Mouse (Mus musculus): ENCODE measurements at regions not wholly inside any gene's neighbourhood (a gene's known extent, or its start where the extent isn't known, plus 50 kb on each side); places are given as distances from the start of the nearest gene placed in this dataset.

DNA sequence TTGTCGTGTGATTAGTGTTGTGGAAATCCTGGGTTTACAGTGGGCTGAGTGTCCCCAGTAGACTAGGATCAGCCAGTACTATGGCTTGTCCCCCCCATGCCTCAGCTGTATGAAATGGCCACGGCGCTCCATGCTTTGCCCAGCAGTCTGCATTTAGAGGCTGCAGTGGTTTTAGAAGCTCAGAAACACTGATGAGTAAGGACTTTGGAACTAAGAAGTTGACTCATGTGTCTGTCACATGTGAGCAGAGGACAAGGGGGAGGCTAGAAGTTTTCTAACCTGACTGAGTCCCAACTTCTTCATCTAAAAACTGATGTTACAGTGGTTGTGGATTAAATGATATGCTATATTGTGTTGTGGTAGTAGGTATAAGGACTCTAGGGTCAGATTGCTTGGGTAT lies 371.5 kb downstream of the Bckdhb start:
- Histone ChIP-seq H3K36me3 (ENCODE audit: control insufficient read depth, insufficient read depth, low read length, poor library complexity, severe bottlenecking) (no peaks in the 10 kb centered on the region), H3K4me1 (ENCODE audit: control insufficient read depth, insufficient read depth, low read length) (no peaks in the 10 kb centered on the region), H3K4me3 (ENCODE audit: low read depth, low read length) (no peak overlapping the region), H3K9ac (ENCODE audit: low read depth, poor library complexity, severe bottlenecking) (no peak overlapping the region), H3K27ac (ENCODE audit: insufficient read depth, low read length) (no peak overlapping the region), H3K27me3 (ENCODE audit: control insufficient read depth, insufficient read depth, low read length, poor library complexity, severe bottlenecking) (no peaks in the 10 kb centered on the region), H3K9me3 (replicated peaks; ENCODE audit: control insufficient read depth, insufficient read depth, low read length, poor library complexity, severe bottlenecking) (peaks cover 2% of the 10 kb centered on the region; the same call in 1 of the 2 replicates)
- TF ChIP-seq CTCF (IDR thresholded peaks at IDR 0.05; ENCODE audit: low read depth, low read length) (no peak), EP300 (IDR thresholded peaks at IDR 0.05; ENCODE audit: insufficient read depth, low read depth, low read length) (no peak), POLR2A (IDR thresholded peaks at IDR 0.05; ENCODE audit: insufficient read depth, low read length) (no peak)

- Histone ChIP-seq H3K4me1 (ENCODE audit: control insufficient read depth, insufficient read depth, low read length) (no peaks in the 10 kb centered on the region), H3K36me3 (ENCODE audit: control insufficient read depth, insufficient read depth, low read length, poor library complexity, severe bottlenecking) (no peaks in the 10 kb centered on the region), H3K27ac (ENCODE audit: insufficient read depth, low read length) (no peak overlapping the region), H3K27me3 (ENCODE audit: control insufficient read depth, insufficient read depth, low read length, poor library complexity, severe bottlenecking) (no peaks in the 10 kb centered on the region), H3K9me3 (replicated peaks; ENCODE audit: control insufficient read depth, insufficient read depth, low read length, poor library complexity, severe bottlenecking) (no peaks in the 10 kb centered on the region), H3K9ac (ENCODE audit: low read depth, poor library complexity, severe bottlenecking) (no peak overlapping the region), H3K4me3 (ENCODE audit: low read depth, low read length) (no peak overlapping the region)
- TF ChIP-seq CTCF (IDR thresholded peaks at IDR 0.05; ENCODE audit: low read depth, low read length): no peak
- TF ChIP-seq POLR2A (IDR thresholded peaks at IDR 0.05; ENCODE audit: insufficient read depth, low read length): no peak
- no peak for TF ChIP-seq EP300 (IDR thresholded peaks at IDR 0.05; ENCODE audit: insufficient read depth, low read depth, low read length)
Measured at GRCm38 (mm10) chr9:84304398-84304797, 379.5 kb downstream of the Bckdhb start.

- H3K9me3 ChIP-seq (replicated peaks; ENCODE audit: control insufficient read depth, insufficient read depth, low read length, poor library complexity, severe bottlenecking): no peaks in the 10 kb centered on the region
- H3K27ac ChIP-seq (ENCODE audit: insufficient read depth, low read length): no peak overlapping the region
- no peak overlapping the region for H3K9ac ChIP-seq (ENCODE audit: low read depth, poor library complexity, severe bottlenecking)
- no peak overlapping the region for H3K4me3 ChIP-seq (ENCODE audit: low read depth, low read length)
- no peaks in the 10 kb centered on the region for H3K4me1 ChIP-seq (ENCODE audit: control insufficient read depth, insufficient read depth, low read length)
- no peak for TF ChIP-seq CTCF (IDR thresholded peaks at IDR 0.05; ENCODE audit: low read depth, low read length)
- no peak for TF ChIP-seq POLR2A (IDR thresholded peaks at IDR 0.05; ENCODE audit: insufficient read depth, low read length)
- TF ChIP-seq EP300 (IDR thresholded peaks at IDR 0.05; ENCODE audit: insufficient read depth, low read depth, low read length): no peak
- no peaks in the 10 kb centered on the region for H3K27me3 ChIP-seq (ENCODE audit: control insufficient read depth, insufficient read depth, low read length, poor library complexity, severe bottlenecking)
- H3K36me3 ChIP-seq (ENCODE audit: control insufficient read depth, insufficient read depth, low read length, poor library complexity, severe bottlenecking): no peaks in the 10 kb centered on the region
Measured at GRCm38 (mm10) chr9:84318811-84319210, 393.9 kb downstream of the Bckdhb start.

DNA sequence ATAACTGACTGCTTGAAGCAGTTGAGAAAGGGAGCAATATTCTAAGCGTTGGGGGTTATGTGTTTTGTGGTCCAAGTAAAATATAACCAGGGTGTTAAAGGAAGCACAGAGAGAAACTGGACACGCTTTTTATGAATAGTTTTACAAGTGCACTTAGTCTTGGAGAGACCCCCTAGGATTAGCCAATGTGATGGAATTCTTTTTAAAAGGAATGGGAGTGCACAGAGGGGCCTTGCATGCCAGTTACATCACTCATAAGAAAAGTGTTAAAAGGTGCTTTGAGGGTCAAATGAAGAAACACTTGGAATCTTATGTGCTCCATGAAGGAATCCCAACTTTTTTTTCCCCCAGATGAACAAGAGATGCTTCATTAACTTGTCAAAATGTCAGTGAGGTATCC lies 394.4 kb downstream of the Bckdhb start:
- no peak overlapping the region for H3K27ac ChIP-seq (ENCODE audit: insufficient read depth, low read length)
- TF ChIP-seq POLR2A (IDR thresholded peaks at IDR 0.05; ENCODE audit: insufficient read depth, low read length): no peak
- TF ChIP-seq CTCF (IDR thresholded peaks at IDR 0.05; ENCODE audit: low read depth, low read length): no peak
- no peak for TF ChIP-seq EP300 (IDR thresholded peaks at IDR 0.05; ENCODE audit: insufficient read depth, low read depth, low read length)

DNA sequence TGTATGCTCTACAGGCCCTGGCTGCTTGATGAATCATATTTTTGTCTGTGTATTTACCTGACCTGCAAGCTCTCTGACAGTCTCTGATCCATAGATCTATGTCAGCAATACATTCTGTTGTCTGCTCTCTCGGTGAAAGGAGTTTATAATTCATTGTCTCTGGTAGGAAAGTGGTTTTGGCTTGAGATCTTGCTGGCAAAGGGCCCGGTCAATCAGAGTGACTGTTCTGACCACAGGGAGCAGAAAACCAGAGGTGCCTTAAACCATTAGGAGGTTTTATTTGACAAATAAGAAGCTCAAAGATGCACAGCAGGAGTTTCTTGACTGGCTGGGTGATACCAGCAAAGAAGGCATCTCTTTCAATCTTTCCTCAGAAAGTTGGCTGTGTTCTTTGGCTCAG lies 398.2 kb downstream of the Bckdhb start:
- Histone ChIP-seq H3K4me3 (ENCODE audit: low read depth, low read length) (no peak overlapping the region), H3K27ac (ENCODE audit: insufficient read depth, low read length) (no peak overlapping the region), H3K9ac (ENCODE audit: low read depth, poor library complexity, severe bottlenecking) (no peak overlapping the region), H3K4me1 (ENCODE audit: control insufficient read depth, insufficient read depth, low read length) (no peaks in the 10 kb centered on the region), H3K27me3 (ENCODE audit: control insufficient read depth, insufficient read depth, low read length, poor library complexity, severe bottlenecking) (no peaks in the 10 kb centered on the region), H3K36me3 (ENCODE audit: control insufficient read depth, insufficient read depth, low read length, poor library complexity, severe bottlenecking) (no peaks in the 10 kb centered on the region), H3K9me3 (replicated peaks; ENCODE audit: control insufficient read depth, insufficient read depth, low read length, poor library complexity, severe bottlenecking) (no peaks in the 10 kb centered on the region)
- no peak for TF ChIP-seq POLR2A (IDR thresholded peaks at IDR 0.05; ENCODE audit: insufficient read depth, low read length)
- TF ChIP-seq EP300 (IDR thresholded peaks at IDR 0.05; ENCODE audit: insufficient read depth, low read depth, low read length): no peak
- no peak for TF ChIP-seq CTCF (IDR thresholded peaks at IDR 0.05; ENCODE audit: low read depth, low read length)

More for the DNA sequence above, 394.4 kb downstream of the Bckdhb start:
- no peaks in the 10 kb centered on the region for H3K9me3 ChIP-seq (replicated peaks; ENCODE audit: control insufficient read depth, insufficient read depth, low read length, poor library complexity, severe bottlenecking)
- no peaks in the 10 kb centered on the region for H3K36me3 ChIP-seq (ENCODE audit: control insufficient read depth, insufficient read depth, low read length, poor library complexity, severe bottlenecking)
- H3K4me3 ChIP-seq (ENCODE audit: low read depth, low read length): no peak overlapping the region
- no peak overlapping the region for H3K9ac ChIP-seq (ENCODE audit: low read depth, poor library complexity, severe bottlenecking)
- no peaks in the 10 kb centered on the region for H3K4me1 ChIP-seq (ENCODE audit: control insufficient read depth, insufficient read depth, low read length)
- H3K27me3 ChIP-seq (ENCODE audit: control insufficient read depth, insufficient read depth, low read length, poor library complexity, severe bottlenecking): no peaks in the 10 kb centered on the region

- Histone ChIP-seq H3K4me3 (ENCODE audit: low read depth, low read length) (no peak overlapping the region), H3K9ac (ENCODE audit: low read depth, poor library complexity, severe bottlenecking) (no peak overlapping the region), H3K27me3 (ENCODE audit: control insufficient read depth, insufficient read depth, low read length, poor library complexity, severe bottlenecking) (no peaks in the 10 kb centered on the region), H3K36me3 (ENCODE audit: control insufficient read depth, insufficient read depth, low read length, poor library complexity, severe bottlenecking) (no peaks in the 10 kb centered on the region), H3K9me3 (replicated peaks; ENCODE audit: control insufficient read depth, insufficient read depth, low read length, poor library complexity, severe bottlenecking) (no peaks in the 10 kb centered on the region), H3K4me1 (ENCODE audit: control insufficient read depth, insufficient read depth, low read length) (no peaks in the 10 kb centered on the region), H3K27ac (ENCODE audit: insufficient read depth, low read length) (no peak overlapping the region)
- TF ChIP-seq POLR2A (IDR thresholded peaks at IDR 0.05; ENCODE audit: insufficient read depth, low read length) (no peak), CTCF (IDR thresholded peaks at IDR 0.05; ENCODE audit: low read depth, low read length) (no peak), EP300 (IDR thresholded peaks at IDR 0.05; ENCODE audit: insufficient read depth, low read depth, low read length) (no peak)
Measured at GRCm38 (mm10) chr9:84331083-84331602, 406.2 kb downstream of the Bckdhb start.

Data from ES-Bruce4 (cell line).